Mouse (Mus musculus): ENCODE measurements around the gene 1700029I15Rik. TPM values are rescaled to one million over a fixed set of nuclear protein-coding genes. Genes with fewer than 3 reads are reported as not detected.

Gene 1700029I15Rik
- polyA plus RNA-seq, 1 experiment: 0.91 TPM

- peak overlapping the region; percentile 34 for H3ac ChIP-seq (ENCODE audit: control insufficient read depth, insufficient read length)
- peaks cover 6% of the 10 kb centered on the region for H3K27me3 ChIP-seq (ENCODE audit: control insufficient read depth, insufficient read depth, insufficient read length)
- peak; percentile 97 for TF ChIP-seq POLR2A (IDR thresholded peaks at IDR 0.05; ENCODE audit: insufficient read length, low read depth)
- no peak for TF ChIP-seq USF1 (IDR thresholded peaks at IDR 0.05; ENCODE audit: low read depth)
- no peak for TF ChIP-seq TCF12 (IDR thresholded peaks at IDR 0.05; ENCODE audit: insufficient read depth, poor library complexity, severe bottlenecking)
- TF ChIP-seq TCF3 (IDR thresholded peaks at IDR 0.05; ENCODE audit: insufficient read length, low read depth): no peak
- TF ChIP-seq MYOG (IDR thresholded peaks at IDR 0.05; ENCODE audit: control insufficient read depth in 1 of 3, insufficient read depth in 1 of 3, insufficient read length in 2 of 3, low read depth in 2 of 3): peak in 1 of 3 experiments; percentile 18
- TF ChIP-seq MYOD1 (IDR thresholded peaks at IDR 0.05; ENCODE audit: control insufficient read depth in 1 of 3, insufficient read length in 2 of 3, low read depth in 2 of 3): peak in 1 of 3 experiments; percentile 10
- no peak for TF ChIP-seq SRF (IDR thresholded peaks at IDR 0.05; ENCODE audit: control insufficient read depth, insufficient read length, low read depth)
- TF ChIP-seq POLR2AphosphoS2 (IDR thresholded peaks at IDR 0.05; ENCODE audit: insufficient read length, low read depth): peak; percentile 95
- no peak for TF ChIP-seq MAX (IDR thresholded peaks at IDR 0.05; ENCODE audit: low read depth)
- TF ChIP-seq CEBPB (IDR thresholded peaks at IDR 0.05; ENCODE audit: insufficient read depth, poor library complexity, severe bottlenecking): peak; percentile 94
- no peak for TF ChIP-seq E2F4 (IDR thresholded peaks at IDR 0.05; ENCODE audit: insufficient read depth)
- TF ChIP-seq REST (IDR thresholded peaks at IDR 0.05; ENCODE audit: insufficient read depth, insufficient read length): no peak
- H3K4me2 ChIP-seq (ENCODE audit: low read depth): peak overlapping the region; percentile 91
- H3K4me3 ChIP-seq: peak overlapping the region; percentile 79
- peaks cover 10% of the 10 kb centered on the region for H3K36me3 ChIP-seq (ENCODE audit: control insufficient read depth, insufficient read depth)
- peaks cover 10% of the 10 kb centered on the region for H3K79me2 ChIP-seq (ENCODE audit: control insufficient read depth, insufficient read depth)
Measured at GRCm38 (mm10) chr2:92375099-92375623, 7.2 kb upstream of the 1700029I15Rik start.

GRCm38 (mm10) chr2:92375788-92376187 lies 6.5 kb upstream of the 1700029I15Rik start:
- Histone ChIP-seq H3K79me2 (ENCODE audit: control insufficient read depth, insufficient read depth) (peaks cover 10% of the 10 kb centered on the region), H3K27me3 (ENCODE audit: control insufficient read depth, insufficient read depth, insufficient read length) (peaks cover 6% of the 10 kb centered on the region), H3ac (ENCODE audit: control insufficient read depth, insufficient read length) (peak overlapping the region; percentile 34), H3K4me3 (peak overlapping the region; percentile 79), H3K4me2 (ENCODE audit: low read depth) (peak overlapping the region; percentile 91), H3K36me3 (ENCODE audit: control insufficient read depth, insufficient read depth) (peaks cover 10% of the 10 kb centered on the region)
- TF ChIP-seq REST (IDR thresholded peaks at IDR 0.05; ENCODE audit: insufficient read depth, insufficient read length): no peak
- TF ChIP-seq SRF (IDR thresholded peaks at IDR 0.05; ENCODE audit: control insufficient read depth, insufficient read length, low read depth): no peak
- TF ChIP-seq MYOG (IDR thresholded peaks at IDR 0.05; ENCODE audit: control insufficient read depth in 1 of 3, insufficient read depth in 1 of 3, insufficient read length in 2 of 3, low read depth in 2 of 3): no peak
- no peak for TF ChIP-seq MYOD1 (IDR thresholded peaks at IDR 0.05; ENCODE audit: control insufficient read depth in 1 of 3, insufficient read length in 2 of 3, low read depth in 2 of 3)
- no peak for TF ChIP-seq TCF3 (IDR thresholded peaks at IDR 0.05; ENCODE audit: insufficient read length, low read depth)
- TF ChIP-seq E2F4 (IDR thresholded peaks at IDR 0.05; ENCODE audit: insufficient read depth): no peak
- no peak for TF ChIP-seq CEBPB (IDR thresholded peaks at IDR 0.05; ENCODE audit: insufficient read depth, poor library complexity, severe bottlenecking)
- TF ChIP-seq TCF12 (IDR thresholded peaks at IDR 0.05; ENCODE audit: insufficient read depth, poor library complexity, severe bottlenecking): no peak
- TF ChIP-seq POLR2AphosphoS2 (IDR thresholded peaks at IDR 0.05; ENCODE audit: insufficient read length, low read depth): no peak
- no peak for TF ChIP-seq USF1 (IDR thresholded peaks at IDR 0.05; ENCODE audit: low read depth)
- TF ChIP-seq POLR2A (IDR thresholded peaks at IDR 0.05; ENCODE audit: insufficient read length, low read depth): no peak
- no peak for TF ChIP-seq MAX (IDR thresholded peaks at IDR 0.05; ENCODE audit: low read depth)

GRCm38 (mm10) chr2:92376300-92376699 lies 6.0 kb upstream of the 1700029I15Rik start:
- Histone ChIP-seq H3ac (ENCODE audit: control insufficient read depth, insufficient read length) (peak overlapping the region; percentile 34), H3K4me2 (ENCODE audit: low read depth) (peak overlapping the region; percentile 91), H3K79me2 (ENCODE audit: control insufficient read depth, insufficient read depth) (peaks cover 10% of the 10 kb centered on the region), H3K36me3 (ENCODE audit: control insufficient read depth, insufficient read depth) (peaks cover 10% of the 10 kb centered on the region), H3K27me3 (ENCODE audit: control insufficient read depth, insufficient read depth, insufficient read length) (peaks cover 3% of the 10 kb centered on the region), H3K4me3 (peak overlapping the region; percentile 79)
- no peak for TF ChIP-seq REST (IDR thresholded peaks at IDR 0.05; ENCODE audit: insufficient read depth, insufficient read length)
- no peak for TF ChIP-seq E2F4 (IDR thresholded peaks at IDR 0.05; ENCODE audit: insufficient read depth)
- no peak for TF ChIP-seq MYOD1 (IDR thresholded peaks at IDR 0.05; ENCODE audit: control insufficient read depth in 1 of 3, insufficient read length in 2 of 3, low read depth in 2 of 3)
- TF ChIP-seq TCF3 (IDR thresholded peaks at IDR 0.05; ENCODE audit: insufficient read length, low read depth): no peak
- no peak for TF ChIP-seq TCF12 (IDR thresholded peaks at IDR 0.05; ENCODE audit: insufficient read depth, poor library complexity, severe bottlenecking)
- no peak for TF ChIP-seq USF1 (IDR thresholded peaks at IDR 0.05; ENCODE audit: low read depth)
- TF ChIP-seq POLR2A (IDR thresholded peaks at IDR 0.05; ENCODE audit: insufficient read length, low read depth): no peak
- TF ChIP-seq MYOG (IDR thresholded peaks at IDR 0.05; ENCODE audit: control insufficient read depth in 1 of 3, insufficient read depth in 1 of 3, insufficient read length in 2 of 3, low read depth in 2 of 3): no peak
- TF ChIP-seq MAX (IDR thresholded peaks at IDR 0.05; ENCODE audit: low read depth): no peak
- no peak for TF ChIP-seq CEBPB (IDR thresholded peaks at IDR 0.05; ENCODE audit: insufficient read depth, poor library complexity, severe bottlenecking)
- TF ChIP-seq SRF (IDR thresholded peaks at IDR 0.05; ENCODE audit: control insufficient read depth, insufficient read length, low read depth): no peak
- TF ChIP-seq POLR2AphosphoS2 (IDR thresholded peaks at IDR 0.05; ENCODE audit: insufficient read length, low read depth): no peak

GRCm38 (mm10) chr2:92377320-92377719 lies 5.0 kb upstream of the 1700029I15Rik start:
- no peak for TF ChIP-seq USF1 (IDR thresholded peaks at IDR 0.05; ENCODE audit: low read depth)
- TF ChIP-seq SRF (IDR thresholded peaks at IDR 0.05; ENCODE audit: control insufficient read depth, insufficient read length, low read depth): no peak
- no peak for TF ChIP-seq E2F4 (IDR thresholded peaks at IDR 0.05; ENCODE audit: insufficient read depth)
- no peak for TF ChIP-seq POLR2A (IDR thresholded peaks at IDR 0.05; ENCODE audit: insufficient read length, low read depth)
- no peak for TF ChIP-seq MAX (IDR thresholded peaks at IDR 0.05; ENCODE audit: low read depth)
- TF ChIP-seq POLR2AphosphoS2 (IDR thresholded peaks at IDR 0.05; ENCODE audit: insufficient read length, low read depth): no peak
- TF ChIP-seq CEBPB (IDR thresholded peaks at IDR 0.05; ENCODE audit: insufficient read depth, poor library complexity, severe bottlenecking): no peak
- no peak for TF ChIP-seq MYOG (IDR thresholded peaks at IDR 0.05; ENCODE audit: control insufficient read depth in 1 of 3, insufficient read depth in 1 of 3, insufficient read length in 2 of 3, low read depth in 2 of 3)
- TF ChIP-seq TCF12 (IDR thresholded peaks at IDR 0.05; ENCODE audit: insufficient read depth, poor library complexity, severe bottlenecking): no peak
- no peak for TF ChIP-seq REST (IDR thresholded peaks at IDR 0.05; ENCODE audit: insufficient read depth, insufficient read length)
- TF ChIP-seq MYOD1 (IDR thresholded peaks at IDR 0.05; ENCODE audit: control insufficient read depth in 1 of 3, insufficient read length in 2 of 3, low read depth in 2 of 3): no peak
- TF ChIP-seq TCF3 (IDR thresholded peaks at IDR 0.05; ENCODE audit: insufficient read length, low read depth): no peak
- H3K36me3 ChIP-seq (ENCODE audit: control insufficient read depth, insufficient read depth): peaks cover 10% of the 10 kb centered on the region
- no peaks in the 10 kb centered on the region for H3K27me3 ChIP-seq (ENCODE audit: control insufficient read depth, insufficient read depth, insufficient read length)

More at GRCm38 (mm10) chr2:92377320-92377719, 5.0 kb upstream of the 1700029I15Rik start:
- H3K4me3 ChIP-seq: no peak overlapping the region
- no peak overlapping the region for H3ac ChIP-seq (ENCODE audit: control insufficient read depth, insufficient read length)
- peaks cover 10% of the 10 kb centered on the region for H3K79me2 ChIP-seq (ENCODE audit: control insufficient read depth, insufficient read depth)
- no peak overlapping the region for H3K4me2 ChIP-seq (ENCODE audit: low read depth)

Measured in myocyte (in vitro differentiated cells).